Mouse (Mus musculus) bone marrow macrophage, adult 2 months (primary cell): ENCODE data around the gene Rab31. TPM values are rescaled to one million over a fixed set of nuclear protein-coding genes. Genes with fewer than 3 reads are reported as not detected.
A peak's percentile ranks its signal among the peaks of the same experiment; 100 is the strongest.

Source experiments
- H3K27ac ChIP-seq: 2 replicates; pipeline ENCODE4 v1.5.1; 2012; ENCODE audit warnings: low read depth, low read length; ENCODE audit not compliant: insufficient read depth
- H3K4me1 ChIP-seq: 2 replicates; pipeline ENCODE4 v1.6.1; 2012; ENCODE audit warnings: low read length; ENCODE audit not compliant: control insufficient read depth, insufficient read depth
- H3K4me3 ChIP-seq: 2 replicates; pipeline ENCODE4 v1.5.1; 2012; ENCODE audit warnings: mild to moderate bottlenecking, low read length, moderate library complexity; ENCODE audit not compliant: insufficient read depth
- CTCF ChIP-seq: IDR thresholded peaks from 2 replicates; pipeline ENCODE4 v1.5.1; 2012; ENCODE audit warnings: low read depth, mild to moderate bottlenecking, low read length, moderate library complexity
- POLR2A ChIP-seq: IDR thresholded peaks from 2 replicates; pipeline ENCODE4 v1.6.1; 2012; ENCODE audit warnings: mild to moderate bottlenecking, low read depth, low read length, borderline replicate concordance
- polyA plus RNA-seq: library from polyadenylated mRNA; stranded (reverse); fragments of >200 nt; gene quantifications from 2 replicates; pipeline ENCODE4 v1.2.4, GENCODE M21; 2012; ENCODE audit not compliant: missing spikeins, insufficient read depth, insufficient read length

Gene Rab31
- polyA plus RNA-seq, 1 experiment: 128 TPM

GRCm38 (mm10) chr17:65726755-65727154 lies 45.8 kb downstream of the Rab31 start:
- H3K27ac ChIP-seq: peak overlapping the region; percentile 100
- peak overlapping the region; percentile 51 for H3K4me3 ChIP-seq
- peaks cover 54% of the 10 kb centered on the region for H3K4me1 ChIP-seq
- no peak for TF ChIP-seq POLR2A
- no peak for TF ChIP-seq CTCF

- Histone ChIP-seq H3K4me1 (peaks cover 49% of the 10 kb centered on the region), H3K4me3 (peak overlapping the region; percentile 21; the same call in 1 of the 2 replicates), H3K27ac (peak overlapping the region; percentile 100)
- TF ChIP-seq POLR2A (no peak), CTCF (peak; percentile 55)
Measured at GRCm38 (mm10) chr17:65726274-65726673, 46.3 kb downstream of the Rab31 start.

- TF ChIP-seq POLR2A: no peak
- no peak for TF ChIP-seq CTCF
- Histone ChIP-seq H3K4me3 (no peak overlapping the region), H3K4me1 (peaks cover 44% of the 10 kb centered on the region), H3K27ac (peak overlapping the region; percentile 100)
Measured at GRCm38 (mm10) chr17:65725814-65726213, 46.7 kb downstream of the Rab31 start.

- TF ChIP-seq CTCF (no peak), POLR2A (no peak)
- peaks cover 40% of the 10 kb centered on the region for H3K4me1 ChIP-seq
- peak overlapping the region; percentile 100 for H3K27ac ChIP-seq
- H3K4me3 ChIP-seq: no peak overlapping the region
Measured at GRCm38 (mm10) chr17:65725381-65725780, 47.2 kb downstream of the Rab31 start.

- Histone ChIP-seq H3K4me1 (peaks cover 32% of the 10 kb centered on the region), H3K27ac (peak overlapping the region; percentile 72), H3K4me3 (peak overlapping the region; percentile 1; the same call in 1 of the 2 replicates)
- TF ChIP-seq POLR2A: no peak
- no peak for TF ChIP-seq CTCF
Measured at GRCm38 (mm10) chr17:65724254-65724653, 48.3 kb downstream of the Rab31 start.

- H3K27ac ChIP-seq: peak overlapping the region; percentile 72
- no peak for TF ChIP-seq POLR2A
- no peak for TF ChIP-seq CTCF
- H3K4me3 ChIP-seq: peak overlapping the region; percentile 1; the same call in 1 of the 2 replicates
- H3K4me1 ChIP-seq: peaks cover 31% of the 10 kb centered on the region
Measured at GRCm38 (mm10) chr17:65723633-65724032, 48.9 kb downstream of the Rab31 start.

- H3K4me3 ChIP-seq: no peak overlapping the region
- TF ChIP-seq POLR2A (no peak), CTCF (no peak)
- H3K27ac ChIP-seq: no peak overlapping the region
- H3K4me1 ChIP-seq: peaks cover 22% of the 10 kb centered on the region
Measured at GRCm38 (mm10) chr17:65721330-65721729, 51.2 kb downstream of the Rab31 start.

- TF ChIP-seq POLR2A (no peak), CTCF (no peak)
- Histone ChIP-seq H3K27ac (no peak overlapping the region), H3K4me3 (no peak overlapping the region), H3K4me1 (peaks cover 10% of the 10 kb centered on the region)
Measured at GRCm38 (mm10) chr17:65719826-65720225, 52.7 kb downstream of the Rab31 start.

- H3K4me1 ChIP-seq: peaks cover 4% of the 10 kb centered on the region
- H3K4me3 ChIP-seq: no peak overlapping the region
- no peak overlapping the region for H3K27ac ChIP-seq
- no peak for TF ChIP-seq POLR2A
- TF ChIP-seq CTCF: no peak
Measured at GRCm38 (mm10) chr17:65718578-65718977, 54.0 kb downstream of the Rab31 start.

- TF ChIP-seq CTCF: no peak
- no peak for TF ChIP-seq POLR2A
- H3K4me1 ChIP-seq: peaks cover 3% of the 10 kb centered on the region; the same call in 1 of the 2 replicates
- H3K27ac ChIP-seq: no peak overlapping the region
- no peak overlapping the region for H3K4me3 ChIP-seq
Measured at GRCm38 (mm10) chr17:65717658-65718199, 54.8 kb downstream of the Rab31 start.
